Mouse (Mus musculus): ENCODE data around the gene Gm45521. TPM values are rescaled to one million over a fixed set of nuclear protein-coding genes. Genes with fewer than 3 reads are reported as not detected.
"Not testable (repeated sequence)": the region's sequence is repeated elsewhere in the genome, so short reads cannot be mapped to it uniquely, and the experiment has no call there.

The Gm45521 gene
- polyA plus RNA-seq, 1 experiment from 2014 or later = not detected

- Histone ChIP-seq H3K4me1 (peaks cover 16% of the 10 kb centered on the region), H3K9me3 (replicated peaks) (no peaks in the 10 kb centered on the region), H3K4me3 (peak overlapping the region; percentile 68), H3K9ac (peak overlapping the region; percentile 70), H3K36me3 (ENCODE audit: poor library complexity, severe bottlenecking) (no peaks in the 10 kb centered on the region), H3K4me2 (peak overlapping the region; percentile 64), H3K27me3 (peaks cover 34% of the 10 kb centered on the region), H3K27ac (peak overlapping the region; percentile 74)
- under 1% methylated on average over 23 of the region's 23 CpGs for WGBS
- peak; percentile 71; the same call in 1 of the 2 replicates for ATAC-seq
Measured at GRCm38 (mm10) chr14:8003093-8003670, 46.1 kb downstream of the Gm45521 start.

DNA sequence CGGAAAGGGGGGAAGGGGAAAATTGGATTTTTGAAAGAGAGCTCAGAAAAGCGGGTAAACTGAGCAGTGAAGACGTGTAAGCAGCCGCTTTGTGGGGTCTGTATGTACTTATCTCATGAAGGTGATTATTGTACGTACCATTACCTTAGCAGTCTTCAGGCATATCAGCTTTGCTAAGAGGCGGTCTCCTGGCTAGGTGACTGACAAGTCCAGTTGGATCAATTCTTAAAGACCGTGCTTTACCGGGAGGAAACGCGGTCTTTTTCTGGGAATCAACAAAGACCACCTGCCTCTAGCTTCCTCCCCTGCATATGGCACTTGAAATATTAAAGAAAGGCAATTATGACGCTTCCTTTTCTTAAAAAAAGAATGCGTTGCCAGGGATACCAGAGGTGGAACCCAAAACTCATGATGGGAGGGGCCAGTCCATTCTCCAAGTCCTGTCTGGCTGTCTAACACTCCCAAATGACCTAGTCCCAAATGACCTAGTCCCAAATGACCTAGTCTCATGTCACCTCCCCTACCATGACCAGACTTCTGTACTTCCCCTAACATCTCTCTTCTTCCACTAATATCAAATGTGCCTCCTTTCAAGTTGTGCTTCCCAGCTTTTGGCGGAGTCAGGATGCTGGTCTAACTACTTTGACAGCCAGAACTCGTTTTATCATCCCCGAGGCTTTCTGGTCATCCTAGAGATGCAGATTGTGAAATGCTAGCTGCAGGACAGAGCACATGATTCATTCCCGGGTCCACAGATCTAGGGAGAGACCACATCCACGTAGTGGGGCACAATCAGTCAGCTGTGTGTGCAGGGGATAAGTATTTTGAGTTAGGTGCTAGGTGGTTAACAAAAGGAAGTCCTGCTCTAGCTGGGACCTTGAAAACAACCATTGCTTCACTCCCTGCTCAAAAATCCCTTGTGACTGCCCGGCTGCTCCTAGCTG, 46.9 kb downstream of the Gm45521 start:
- ATAC-seq = 0 out of 2 replicates have a peak, but pooled peaks have one; percentile 15
- 40% methylated on average over 18 of the region's 18 CpGs for WGBS

DNA sequence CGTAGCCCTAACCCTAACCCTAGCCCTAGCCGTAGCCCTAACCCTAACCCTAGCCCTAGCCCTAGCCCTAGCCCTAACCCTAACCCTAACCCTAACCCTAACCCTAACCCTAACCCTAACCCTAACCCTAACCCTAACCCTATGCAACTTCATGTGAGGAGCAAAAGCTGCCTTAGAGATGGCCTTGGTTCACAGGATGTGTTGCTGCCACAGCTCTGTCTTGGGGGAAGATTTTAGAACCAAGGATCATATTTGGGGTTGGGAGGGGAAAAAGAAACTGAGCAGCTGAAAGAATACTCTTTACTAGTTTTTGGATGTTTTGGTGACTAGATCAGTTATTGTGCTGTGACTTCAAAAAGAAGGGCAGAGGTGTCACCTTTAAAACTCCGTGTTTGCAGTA, 49.0 kb downstream of the Gm45521 start:
- not testable (repeated sequence) for H3K4me2 ChIP-seq; H3K4me3 ChIP-seq; H3K36me3 ChIP-seq (ENCODE audit: poor library complexity, severe bottlenecking); ATAC-seq; H3K9me3 ChIP-seq (replicated peaks); H3K27ac ChIP-seq; H3K9ac ChIP-seq
- Histone ChIP-seq H3K27me3 (peaks cover 12% of the 10 kb centered on the region), H3K4me1 (peaks cover 16% of the 10 kb centered on the region)
- 66% methylated on average over 3 of the region's 3 CpGs for WGBS

More for the DNA sequence above, 46.9 kb downstream of the Gm45521 start:
- Histone ChIP-seq H3K4me1 (peaks cover 16% of the 10 kb centered on the region), H3K4me3 (peak overlapping the region; percentile 68), H3K27me3 (peaks cover 31% of the 10 kb centered on the region), H3K9ac (peak overlapping the region; percentile 70), H3K9me3 (replicated peaks) (no peaks in the 10 kb centered on the region), H3K27ac (no peak overlapping the region), H3K36me3 (ENCODE audit: poor library complexity, severe bottlenecking) (no peaks in the 10 kb centered on the region), H3K4me2 (peak overlapping the region; percentile 64)

GRCm38 (mm10) chr14:8007084-8007483, 50.0 kb downstream of the Gm45521 start:
- no peak for ATAC-seq
- Histone ChIP-seq H3K4me1 (peaks cover 16% of the 10 kb centered on the region), H3K9me3 (replicated peaks) (no peaks in the 10 kb centered on the region)

DNA sequence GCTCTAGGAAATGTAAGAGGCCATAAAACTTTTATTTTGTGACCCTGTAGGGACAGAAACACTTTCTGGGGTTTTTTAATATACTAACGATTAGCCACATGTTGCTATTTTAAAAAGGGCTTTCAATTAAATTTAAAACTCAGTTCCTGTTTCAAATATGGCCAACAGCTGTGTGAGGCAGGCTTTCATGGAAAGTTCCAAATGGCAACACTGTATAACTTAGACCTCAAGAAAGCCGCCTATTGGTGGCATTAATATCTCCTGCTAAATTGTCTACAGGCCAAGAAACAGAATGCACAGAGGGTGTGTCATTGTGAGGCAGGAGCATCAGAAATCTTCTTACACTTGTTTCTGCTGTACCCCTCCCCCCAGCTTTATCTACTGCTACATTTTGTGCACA, 50.4 kb downstream of the Gm45521 start:
- Histone ChIP-seq H3K27ac (no peak overlapping the region), H3K36me3 (ENCODE audit: poor library complexity, severe bottlenecking) (no peaks in the 10 kb centered on the region), H3K4me3 (no peak overlapping the region), H3K27me3 (no peaks in the 10 kb centered on the region), H3K4me1 (peaks cover 13% of the 10 kb centered on the region), H3K9me3 (replicated peaks) (no peaks in the 10 kb centered on the region), H3K4me2 (no peak overlapping the region), H3K9ac (no peak overlapping the region)
- WGBS = 83% methylated on average over 2 of the region's 2 CpGs
- ATAC-seq = no peak

More at GRCm38 (mm10) chr14:8007084-8007483, 50.0 kb downstream of the Gm45521 start:
- no peak overlapping the region for H3K4me3 ChIP-seq
- no peaks in the 10 kb centered on the region for H3K36me3 ChIP-seq (ENCODE audit: poor library complexity, severe bottlenecking)
- no peak overlapping the region for H3K4me2 ChIP-seq
- H3K27me3 ChIP-seq = peaks cover 3% of the 10 kb centered on the region
- H3K9ac ChIP-seq = no peak overlapping the region
- no peak overlapping the region for H3K27ac ChIP-seq

- H3K27ac ChIP-seq = no peak overlapping the region
- ATAC-seq = no peak
- H3K9ac ChIP-seq = no peak overlapping the region
- H3K4me2 ChIP-seq = no peak overlapping the region
- no peaks in the 10 kb centered on the region for H3K9me3 ChIP-seq (replicated peaks)
- no peak overlapping the region for H3K4me3 ChIP-seq
- peaks cover 13% of the 10 kb centered on the region for H3K4me1 ChIP-seq
- WGBS = 86% methylated on average over 10 of the region's 10 CpGs
- H3K36me3 ChIP-seq (ENCODE audit: poor library complexity, severe bottlenecking) = no peaks in the 10 kb centered on the region
- no peaks in the 10 kb centered on the region for H3K27me3 ChIP-seq
Measured at GRCm38 (mm10) chr14:8007923-8008322, 50.8 kb downstream of the Gm45521 start.

Other genes starting within 250 kb of the Gm45521 start
- gene Gm26661, start 165.7 kb upstream of the Gm45521 start, polyA plus RNA-seq (2015; fragmentation: Nextera tagmentation; extraction: Ambion mirVana) = not detected in 2 replicates
- 8.7 TPM in 2 replicates for gene Flnb, start 139.3 kb upstream of the Gm45521 start, polyA plus RNA-seq (2015; fragmentation: Nextera tagmentation; extraction: Ambion mirVana)
- 0.04 TPM in 1 of 2 replicates, not detected in the other for gene Dnase1l3, start 37.3 kb downstream of the Gm45521 start, polyA plus RNA-seq (2015; fragmentation: Nextera tagmentation; extraction: Ambion mirVana)
- gene Abhd6, start 45.6 kb downstream of the Gm45521 start, polyA plus RNA-seq (2015; fragmentation: Nextera tagmentation; extraction: Ambion mirVana) = 25.9 and 29.8 TPM in 2 replicates
- 56.4 and 57.3 TPM in 2 replicates for gene Rpp14, start 123.1 kb downstream of the Gm45521 start, polyA plus RNA-seq (2015; fragmentation: Nextera tagmentation; extraction: Ambion mirVana)
- 39.4 and 40.6 TPM in 2 replicates for gene Pxk, start 140.9 kb downstream of the Gm45521 start, polyA plus RNA-seq (2015; fragmentation: Nextera tagmentation; extraction: Ambion mirVana)
- 238 and 247 TPM in 2 replicates for gene Pdhb, start 215.7 kb downstream of the Gm45521 start, polyA plus RNA-seq (2015; fragmentation: Nextera tagmentation; extraction: Ambion mirVana)

Measured in forebrain, embryonic 13.5 days (tissue).